Mouse (Mus musculus) embryonic facial prominence, embryonic 12.5 days (tissue): ENCODE data around the gene Hsf2bp. TPM values are rescaled to one million over a fixed set of nuclear protein-coding genes. Genes with fewer than 3 reads are reported as not detected.

ENCODE experiments used
- ATAC-seq: fragments of 200-750 bp; cut with Nextera tagmentation; 2 replicates; pipeline ENCODE4 v1.8.0; 2017; ENCODE audit not compliant: insufficient number of reproducible peaks, insufficient read depth, low FRiP score, low TSS enrichment
- H3K27ac ChIP-seq: fragments of 300-500 bp; sonication (generic); 2 replicates; pipeline ENCODE4 v1.5.1; 2016; ENCODE audit warnings: mild to moderate bottlenecking
- H3K27me3 ChIP-seq: fragments of 300-500 bp; sonication (generic); 2 replicates; pipeline ENCODE4 v1.6.1; 2016; ENCODE audit warnings: mild to moderate bottlenecking, moderate library complexity
- H3K36me3 ChIP-seq: fragments of 300-500 bp; sonication (generic); 2 replicates; pipeline ENCODE4 v1.6.1; 2016; ENCODE audit warnings: mild to moderate bottlenecking
- H3K4me1 ChIP-seq: fragments of 300-500 bp; sonication (generic); 2 replicates; pipeline ENCODE4 v1.6.1; 2016
- H3K4me2 ChIP-seq: fragments of 300-500 bp; sonication (generic); replicated peaks from 2 replicates; pipeline ENCODE4 v1.6.1; 2016; ENCODE audit warnings: mild to moderate bottlenecking, moderate library complexity
- H3K4me3 ChIP-seq: fragments of 300-500 bp; sonication (generic); 2 replicates; pipeline ENCODE4 v1.5.1; 2016; ENCODE audit warnings: mild to moderate bottlenecking
- H3K9ac ChIP-seq: fragments of 300-500 bp; sonication (generic); 2 replicates; pipeline ENCODE4 v1.6.1; 2016; ENCODE audit warnings: mild to moderate bottlenecking, moderate library complexity
- H3K9me3 ChIP-seq: fragments of 300-500 bp; sonication (generic); 2 replicates; pipeline ENCODE4 v1.6.1; 2016; ENCODE audit warnings: mild to moderate bottlenecking, moderate library complexity
- WGBS: fragments of 180-500 bp; shearing (Covaris S2); methylation state at CpG from one replicate; pipeline ENCODE4 v1.1.7; 2016; 5-methylcytosine and 5-hydroxymethylcytosine counted together
- polyA plus RNA-seq: library from polyadenylated mRNA; unstranded; fragments of >200 nt; fragmentation: Nextera tagmentation; extraction: Ambion mirVana; gene quantifications from 2 replicates; pipeline ENCODE4 v1.2.1, GENCODE M21; 2016

Hsf2bp gene
- polyA plus RNA-seq, 1 experiment from 2014 or later, result 0.35 TPM

GRCm38 (mm10) chr17:32057843-32058242, 21.7 kb upstream of the Hsf2bp start:
- peaks cover 87% of the 10 kb centered on the region for H3K36me3 ChIP-seq
- H3K4me2 ChIP-seq, result no peak overlapping the region
- no peak overlapping the region for H3K4me3 ChIP-seq
- H3K27me3 ChIP-seq, result no peaks in the 10 kb centered on the region
- WGBS, result 91% methylated on average over 2 of the region's 2 CpGs
- no peak overlapping the region for H3K9ac ChIP-seq
- no peaks in the 10 kb centered on the region for H3K9me3 ChIP-seq
- no peaks in the 10 kb centered on the region for H3K4me1 ChIP-seq
- no peak overlapping the region for H3K27ac ChIP-seq
- ATAC-seq, result no peak

DNA sequence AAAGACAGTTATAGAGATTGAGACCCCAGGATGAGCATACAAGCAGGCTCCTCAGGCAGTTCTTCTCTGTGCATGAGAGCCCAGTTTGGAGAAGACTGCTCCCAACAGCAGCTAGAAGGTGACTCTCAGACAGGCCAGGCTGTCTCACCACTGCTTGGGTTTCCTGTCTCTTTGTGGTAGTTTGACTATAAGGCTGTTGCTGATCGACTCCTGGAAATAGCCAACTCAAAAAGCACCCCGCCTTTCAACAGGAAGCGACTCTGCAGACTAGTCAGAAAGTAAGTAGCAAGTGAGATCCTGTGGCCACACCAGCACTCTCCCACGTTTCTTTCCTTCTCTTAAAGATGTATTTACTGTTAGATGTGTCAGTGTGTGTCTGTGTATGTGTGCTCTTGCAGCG, 17.5 kb upstream of the Hsf2bp start:
- H3K9me3 ChIP-seq, result no peaks in the 10 kb centered on the region
- H3K4me2 ChIP-seq, result no peak overlapping the region
- H3K36me3 ChIP-seq, result peaks cover 88% of the 10 kb centered on the region
- WGBS, result 88% methylated on average over 5 of the region's 5 CpGs
- no peak overlapping the region for H3K9ac ChIP-seq
- H3K27ac ChIP-seq, result no peak overlapping the region
- no peak for ATAC-seq
- no peaks in the 10 kb centered on the region for H3K27me3 ChIP-seq
- no peaks in the 10 kb centered on the region for H3K4me1 ChIP-seq
- H3K4me3 ChIP-seq, result no peak overlapping the region

DNA sequence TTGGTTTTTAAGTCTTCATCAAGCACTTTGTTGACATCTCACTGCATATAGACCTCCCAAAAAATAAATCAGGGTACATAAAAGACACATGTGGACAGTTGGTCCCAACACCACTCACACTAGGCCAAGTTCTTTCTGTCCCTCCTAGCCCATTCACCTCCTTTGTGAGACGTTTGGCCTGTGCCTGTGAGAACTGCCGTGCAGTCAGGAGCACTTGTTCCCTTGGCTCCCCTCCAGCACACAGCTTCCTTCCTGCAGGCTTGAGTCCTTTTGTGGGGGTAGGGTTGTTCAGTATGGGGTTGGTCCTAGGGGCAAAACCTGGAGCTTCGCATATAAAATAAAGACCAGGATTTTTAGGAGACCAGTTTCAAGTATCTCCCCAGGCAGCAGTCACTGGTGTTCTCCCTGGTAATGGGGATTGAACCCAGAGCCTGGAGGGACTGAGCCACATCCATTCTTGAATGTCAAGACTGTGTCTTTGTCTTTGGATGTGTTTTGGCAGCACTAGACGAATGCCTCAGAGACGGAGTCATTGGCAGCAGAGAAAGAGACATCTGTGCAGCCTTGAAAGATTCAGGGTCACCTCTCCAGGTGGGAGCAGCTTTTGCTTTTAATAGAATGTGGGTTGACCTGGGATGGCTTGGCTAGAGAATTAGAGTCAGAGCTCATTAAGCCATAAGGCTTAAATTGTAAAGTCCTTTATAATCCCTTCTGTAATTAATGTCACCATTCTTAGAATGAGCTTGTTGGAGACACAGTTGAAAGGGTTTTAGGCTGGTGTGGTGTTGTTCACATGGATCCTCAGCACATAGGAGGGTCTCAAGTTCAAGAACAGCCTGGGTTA, 16.3 kb upstream of the Hsf2bp start:
- ATAC-seq, result no peak
- Histone ChIP-seq H3K36me3 (peaks cover 87% of the 10 kb centered on the region), H3K4me3 (no peak overlapping the region), H3K9me3 (no peaks in the 10 kb centered on the region), H3K4me1 (no peaks in the 10 kb centered on the region), H3K27me3 (no peaks in the 10 kb centered on the region), H3K9ac (no peak overlapping the region), H3K27ac (no peak overlapping the region), H3K4me2 (no peak overlapping the region)
- WGBS, result 79% methylated on average over 5 of the region's 5 CpGs

DNA sequence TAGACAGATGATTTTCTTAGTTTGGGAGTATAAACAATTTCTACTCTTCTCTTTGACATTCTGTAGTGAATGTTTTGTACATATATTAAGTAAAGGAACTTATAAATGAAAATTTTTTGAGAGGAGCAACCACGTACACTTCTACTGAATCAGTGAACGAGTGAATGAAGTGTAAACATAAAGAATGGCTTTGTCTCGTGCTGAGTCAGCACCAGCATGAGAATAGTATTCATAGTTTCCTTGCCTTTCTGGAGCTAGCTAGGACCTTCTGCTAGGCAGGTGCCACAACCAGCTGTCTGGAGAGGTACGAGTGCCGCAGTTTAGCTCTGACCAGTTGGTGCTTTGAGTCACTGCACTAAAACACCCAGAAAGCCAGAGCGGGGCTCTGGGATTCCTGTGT, 14.5 kb upstream of the Hsf2bp start:
- Histone ChIP-seq H3K4me1 (no peaks in the 10 kb centered on the region), H3K9me3 (no peaks in the 10 kb centered on the region), H3K4me2 (no peak overlapping the region), H3K36me3 (peaks cover 84% of the 10 kb centered on the region), H3K27me3 (no peaks in the 10 kb centered on the region), H3K4me3 (no peak overlapping the region), H3K27ac (no peak overlapping the region), H3K9ac (no peak overlapping the region)
- no peak for ATAC-seq
- WGBS, result 91% methylated on average over 6 of the region's 6 CpGs

GRCm38 (mm10) chr17:32049914-32050313, 13.8 kb upstream of the Hsf2bp start:
- H3K27me3 ChIP-seq, result no peaks in the 10 kb centered on the region
- H3K9me3 ChIP-seq, result no peaks in the 10 kb centered on the region
- no peak for ATAC-seq
- 92% methylated on average over 4 of the region's 4 CpGs for WGBS
- H3K4me2 ChIP-seq, result no peak overlapping the region
- H3K4me1 ChIP-seq, result no peaks in the 10 kb centered on the region
- no peak overlapping the region for H3K4me3 ChIP-seq
- H3K27ac ChIP-seq, result no peak overlapping the region
- H3K36me3 ChIP-seq, result peaks cover 79% of the 10 kb centered on the region
- no peak overlapping the region for H3K9ac ChIP-seq

- ATAC-seq, result no peak
- Histone ChIP-seq H3K9me3 (no peaks in the 10 kb centered on the region), H3K4me1 (no peaks in the 10 kb centered on the region), H3K27me3 (no peaks in the 10 kb centered on the region), H3K9ac (no peak overlapping the region), H3K36me3 (peaks cover 70% of the 10 kb centered on the region), H3K27ac (no peak overlapping the region), H3K4me3 (no peak overlapping the region), H3K4me2 (no peak overlapping the region)
- 91% methylated on average over 5 of the region's 5 CpGs for WGBS
These were observed 12.2 kb upstream of the Hsf2bp start for GRCm38 (mm10) chr17:32048351-32048750.

- Histone ChIP-seq H3K4me2 (no peak overlapping the region), H3K36me3 (peaks cover 52% of the 10 kb centered on the region), H3K9me3 (no peaks in the 10 kb centered on the region), H3K4me1 (no peaks in the 10 kb centered on the region), H3K27ac (no peak overlapping the region), H3K9ac (no peak overlapping the region), H3K27me3 (no peaks in the 10 kb centered on the region), H3K4me3 (no peak overlapping the region)
- 93% methylated on average over 5 of the region's 5 CpGs for WGBS
- ATAC-seq, result no peak
These were observed 10.4 kb upstream of the Hsf2bp start for GRCm38 (mm10) chr17:32046541-32046940.

DNA sequence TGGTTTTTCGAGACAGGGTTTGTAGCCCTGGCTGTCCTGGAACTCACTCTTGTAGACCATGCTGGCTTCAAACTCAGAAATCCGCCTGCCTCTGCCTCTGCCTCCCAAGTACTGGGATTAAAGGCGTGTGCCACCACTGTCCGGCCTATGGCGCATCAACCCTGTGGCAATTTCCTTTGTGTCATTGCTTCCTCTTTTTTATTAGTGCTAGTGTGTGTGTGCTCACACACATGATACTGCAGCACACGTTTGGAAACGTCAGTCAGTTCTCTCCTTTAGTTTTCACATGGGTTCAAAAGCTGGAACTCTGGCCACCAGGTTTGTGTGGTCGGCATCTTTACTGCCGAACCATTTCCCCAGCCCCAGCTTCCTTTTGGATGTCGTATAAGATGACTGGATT, 4.1 kb upstream of the Hsf2bp start:
- Histone ChIP-seq H3K9me3 (no peaks in the 10 kb centered on the region), H3K4me2 (no peak overlapping the region), H3K27me3 (no peaks in the 10 kb centered on the region), H3K4me1 (peaks cover 15% of the 10 kb centered on the region), H3K36me3 (peaks cover 5% of the 10 kb centered on the region; the same call in 1 of the 2 replicates), H3K27ac (no peak overlapping the region), H3K4me3 (no peak overlapping the region), H3K9ac (no peak overlapping the region)
- WGBS, result 88% methylated on average over 10 of the region's 10 CpGs
- ATAC-seq, result no peak

GRCm38 (mm10) chr17:32036509-32037438, 625 bp upstream of the Hsf2bp start:
- Histone ChIP-seq H3K4me1 (peaks cover 15% of the 10 kb centered on the region), H3K36me3 (peaks cover 5% of the 10 kb centered on the region; the same call in 1 of the 2 replicates), H3K9me3 (no peaks in the 10 kb centered on the region), H3K27me3 (no peaks in the 10 kb centered on the region), H3K4me3 (peak overlapping the region; percentile 88), H3K9ac (peak overlapping the region; percentile 71), H3K4me2 (peak overlapping the region; percentile 86), H3K27ac (peak overlapping the region; percentile 88)
- peak; percentile 68 for ATAC-seq
- under 1% methylated on average over 46 of the region's 46 CpGs for WGBS

DNA sequence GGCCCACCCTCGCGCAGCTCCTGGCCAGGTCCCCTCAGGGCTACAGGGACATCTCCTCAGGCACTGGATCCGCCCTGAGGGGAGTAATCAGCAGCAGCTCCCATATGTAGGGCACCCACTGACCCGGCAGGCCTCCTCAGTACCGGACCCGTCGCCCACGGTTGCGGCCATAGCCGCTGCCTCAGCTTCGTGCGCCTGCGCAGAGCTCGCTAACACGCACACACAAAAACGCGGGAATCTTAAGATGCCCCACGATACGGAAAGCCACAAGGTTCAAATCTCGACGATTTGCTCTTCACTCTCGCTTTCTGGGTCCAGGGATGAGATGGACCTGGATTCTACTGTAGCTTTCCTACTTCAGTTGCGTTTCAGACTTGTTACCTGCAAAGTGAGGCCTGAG, 1.8 kb downstream of the Hsf2bp start:
- Histone ChIP-seq H3K9ac (no peak overlapping the region), H3K4me2 (no peak overlapping the region), H3K27me3 (no peaks in the 10 kb centered on the region), H3K36me3 (no peaks in the 10 kb centered on the region), H3K4me3 (no peak overlapping the region), H3K4me1 (peaks cover 15% of the 10 kb centered on the region), H3K27ac (no peak overlapping the region), H3K9me3 (no peaks in the 10 kb centered on the region)
- WGBS, result 85% methylated on average over 23 of the region's 23 CpGs
- ATAC-seq, result no peak

- H3K36me3 ChIP-seq, result no peaks in the 10 kb centered on the region
- no peak for ATAC-seq
- H3K9ac ChIP-seq, result no peak overlapping the region
- no peak overlapping the region for H3K27ac ChIP-seq
- no peaks in the 10 kb centered on the region for H3K27me3 ChIP-seq
- H3K4me1 ChIP-seq, result no peaks in the 10 kb centered on the region
- H3K9me3 ChIP-seq, result no peaks in the 10 kb centered on the region
- H3K4me2 ChIP-seq, result no peak overlapping the region
- H3K4me3 ChIP-seq, result no peak overlapping the region
- WGBS, result 57% methylated on average over 7 of the region's 7 CpGs
These were observed 4.5 kb downstream of the Hsf2bp start for GRCm38 (mm10) chr17:32031684-32032083.

DNA sequence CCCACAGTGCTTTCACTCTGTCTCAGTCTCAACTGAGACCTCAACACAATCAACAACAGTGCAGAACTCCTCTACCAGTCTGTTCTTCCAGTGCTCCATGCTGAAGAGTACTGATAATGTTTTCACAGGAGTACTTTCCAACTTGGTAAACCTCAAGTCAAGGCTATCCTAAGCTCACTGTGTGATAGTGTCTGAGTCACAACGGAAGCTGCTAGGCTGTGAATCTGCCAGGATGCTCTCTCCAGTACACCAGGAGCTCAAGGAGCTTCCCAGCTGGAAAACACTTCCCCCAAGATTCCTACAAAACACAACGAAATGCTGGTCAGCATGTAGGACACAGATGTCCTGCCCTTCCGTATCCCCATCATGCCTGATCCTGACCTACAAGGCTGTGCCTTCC, 7.8 kb downstream of the Hsf2bp start:
- no peaks in the 10 kb centered on the region for H3K9me3 ChIP-seq
- no peaks in the 10 kb centered on the region for H3K36me3 ChIP-seq
- no peak overlapping the region for H3K4me3 ChIP-seq
- no peak for ATAC-seq
- H3K9ac ChIP-seq, result no peak overlapping the region
- 79% methylated on average over 3 of the region's 3 CpGs for WGBS
- peaks cover 5% of the 10 kb centered on the region; the same call in 1 of the 2 replicates for H3K4me1 ChIP-seq
- no peak overlapping the region for H3K27ac ChIP-seq
- no peak overlapping the region for H3K4me2 ChIP-seq
- H3K27me3 ChIP-seq, result no peaks in the 10 kb centered on the region
